Comparison of ENCODE assay signal across 8 mouse cellular contexts in the genomic region with DNA sequence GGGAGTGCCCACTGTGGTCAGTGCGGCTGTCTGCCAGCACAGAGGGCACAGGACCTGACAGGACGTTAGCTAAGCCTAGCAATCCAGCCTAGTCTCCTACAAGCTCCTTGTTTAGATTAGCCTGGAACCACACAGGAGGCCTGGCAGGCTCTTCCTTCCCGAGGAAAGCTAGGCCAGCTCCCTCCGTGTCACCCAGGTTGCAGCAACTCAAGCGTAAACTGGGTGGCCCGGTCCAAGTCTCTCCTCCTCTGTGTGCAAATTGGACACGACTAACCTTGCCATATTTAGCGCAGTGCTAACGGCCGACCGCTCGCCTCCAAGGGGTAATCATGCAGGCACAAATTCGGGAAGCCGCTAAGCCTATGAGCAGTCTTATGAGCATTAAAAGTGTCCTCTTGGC.
DNase-seq lines count a peak whose midpoint lies in the region; ATAC-seq and TF ChIP-seq lines count a peak whose summit lies in the region.

No protein-coding gene starts in this region.

- no peak overlapping the region for H3K4me3 ChIP-seq in liver, postnatal 0 days (ENCODE audit: low read depth, low read length)
- no peak overlapping the region for H3K4me3 ChIP-seq in liver, embryonic 11.5 days (ENCODE audit: low read depth, low read length)
- H3K4me3 ChIP-seq in limb, embryonic 10.5 days = no peak overlapping the region

- no peaks in the 10 kb centered on the region for H3K9me3 ChIP-seq in liver, postnatal 0 days (ENCODE audit: low read length)
- H3K9me3 ChIP-seq in liver, embryonic 11.5 days (ENCODE audit: control insufficient read depth, low read length) = no peaks in the 10 kb centered on the region
- no peaks in the 10 kb centered on the region for H3K9me3 ChIP-seq in limb, embryonic 10.5 days (replicated peaks)

- TF ChIP-seq CTCF in liver, postnatal 0 days (IDR thresholded peaks at IDR 0.05; ENCODE audit: low read depth) = no peak

- no peak overlapping the region for H3K9ac ChIP-seq in liver, postnatal 0 days (replicated peaks)
- no peak overlapping the region for H3K9ac ChIP-seq in liver, embryonic 11.5 days (ENCODE audit: low read depth, low read length)

- H3K4me1 ChIP-seq in liver, postnatal 0 days (ENCODE audit: insufficient read depth) = peaks cover 4% of the 10 kb centered on the region; the same call in 1 of the 2 replicates
- peaks cover 4% of the 10 kb centered on the region for H3K4me1 ChIP-seq in liver, embryonic 11.5 days (replicated peaks; ENCODE audit: control insufficient read depth, insufficient read depth, low read length)
- peaks cover 74% of the 10 kb centered on the region for H3K4me1 ChIP-seq in limb, embryonic 10.5 days

- H3K4me2 ChIP-seq in liver, postnatal 0 days (ENCODE audit: low read depth, low read length) = no peak overlapping the region
- no peak overlapping the region for H3K4me2 ChIP-seq in liver, embryonic 11.5 days

- no peaks in the 10 kb centered on the region for H3K36me3 ChIP-seq in liver, postnatal 0 days (replicated peaks; ENCODE audit: insufficient read depth, low read length)
- H3K36me3 ChIP-seq in liver, embryonic 11.5 days (ENCODE audit: control insufficient read depth, insufficient read depth, low read length) = no peaks in the 10 kb centered on the region
- peaks cover 24% of the 10 kb centered on the region for H3K36me3 ChIP-seq in limb, embryonic 10.5 days

- H3K27ac ChIP-seq in liver, postnatal 0 days (ENCODE audit: low read depth) = peak overlapping the region; percentile 6; the same call in 1 of the 2 replicates
- H3K27ac ChIP-seq in liver, embryonic 11.5 days (ENCODE audit: low read depth, low read length) = no peak overlapping the region; the same call in 1 of the 2 replicates
- peak overlapping the region; percentile 30; the same call in 1 of the 2 replicates for H3K27ac ChIP-seq in limb, embryonic 10.5 days

- TF ChIP-seq EP300 in liver, postnatal 0 days (IDR thresholded peaks at IDR 0.05; ENCODE audit: low read depth) = no peak

- no peak for DNase-seq in liver, postnatal 0 days
- DNase-seq in liver, embryonic 11.5 days (ENCODE audit: low spot score) = no peak
- DNase-seq in gastrocnemius, adult 8-10 months (ENCODE audit: low spot score in 2 of 2) = peak; percentile 41 to 69
- no peak for DNase-seq in limb, embryonic 10.5 days (ENCODE audit: low spot score)
- DNase-seq in retina, embryonic 14.5 days (ENCODE audit: low spot score) = peak; percentile 54
- no peak for DNase-seq in ovary, adult 18-20 months (ENCODE audit: low spot score)

- WGBS in liver, postnatal 0 days (ENCODE audit: insufficient replicate concordance) = 77% methylated on average over 14 of the region's 14 CpGs
- 83% methylated on average over 14 of the region's 14 CpGs for WGBS in liver, embryonic 11.5 days
- 79% methylated on average over 14 of the region's 14 CpGs for WGBS in limb, embryonic 10.5 days

- no peaks in the 10 kb centered on the region for H3K27me3 ChIP-seq in liver, postnatal 0 days (ENCODE audit: insufficient read depth, low read length)
- no peaks in the 10 kb centered on the region for H3K27me3 ChIP-seq in liver, embryonic 11.5 days (replicated peaks; ENCODE audit: control insufficient read depth, insufficient read depth, low read length)
- no peaks in the 10 kb centered on the region for H3K27me3 ChIP-seq in limb, embryonic 10.5 days (ENCODE audit: low read depth, poor library complexity, severe bottlenecking)

- no peak for ATAC-seq in liver, postnatal 0 days
- no peak for ATAC-seq in liver, embryonic 11.5 days (replicated peaks; ENCODE audit: low FRiP score)
- no peak for ATAC-seq in monocyte, adult 5-6 weeks (replicated peaks; ENCODE audit: insufficient number of reproducible peaks, low FRiP score, low TSS enrichment, poor library complexity, severe bottlenecking)
- ATAC-seq in inflammation-experienced regulatory T-cells, adult 6 months = no peak

Comparison
In these comparisons a context has a peak if more than half of its experiments do, and no peak if none do; other contexts are left out.
1. DNase-seq: peak in gastrocnemius, adult 8-10 months (2 of 2) and retina, embryonic 14.5 days (single experiment); none in liver, postnatal 0 days (single experiment), liver, embryonic 11.5 days (single experiment), limb, embryonic 10.5 days (single experiment) and ovary, adult 18-20 months (single experiment).